Mouse (Mus musculus): ENCODE data around the gene Zfhx3. TPM values are rescaled to one million over a fixed set of nuclear protein-coding genes. Genes with fewer than 3 reads are reported as not detected.

Gene Zfhx3
- polyA plus RNA-seq, 1 experiment from 2014 or later, result 8.2 TPM

DNA sequence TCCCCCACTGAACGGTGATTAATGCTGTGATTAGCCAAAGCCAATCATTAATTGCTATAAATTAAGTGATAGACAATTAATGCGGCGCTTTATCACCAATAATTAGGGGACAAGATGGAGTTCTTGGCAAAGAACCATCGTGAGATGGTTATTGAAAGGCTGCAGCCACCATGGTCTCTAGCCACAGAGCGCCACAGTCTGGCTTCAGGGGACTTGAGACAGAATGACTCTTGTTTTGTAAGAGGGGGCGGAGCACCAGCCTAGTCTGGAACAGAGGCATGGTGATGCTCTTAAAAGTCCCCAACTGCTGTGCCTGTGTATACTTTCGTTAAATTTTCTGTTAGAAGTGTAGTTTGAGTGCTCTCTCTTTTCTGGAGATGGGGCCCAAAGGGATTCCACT lies 977.7 kb downstream of the Zfhx3 start:
- no peak overlapping the region for H3K4me3 ChIP-seq (ENCODE audit: low read depth, low read length)
- H3K36me3 ChIP-seq (ENCODE audit: insufficient read depth, low read length), result no peaks in the 10 kb centered on the region
- 77% methylated on average over 7 of the region's 7 CpGs for WGBS
- DNase-seq (ENCODE audit: low spot score) (peak; percentile 35), ATAC-seq (no peak)
- no peak overlapping the region for H3K27ac ChIP-seq (ENCODE audit: low read length)
- peaks cover 4% of the 10 kb centered on the region; the same call in 1 of the 2 replicates for H3K4me1 ChIP-seq (ENCODE audit: insufficient read depth, low read depth, low read length)
- H3K4me2 ChIP-seq (replicated peaks; ENCODE audit: low read depth, low read length), result no peak overlapping the region
- no peaks in the 10 kb centered on the region for H3K9me3 ChIP-seq (ENCODE audit: low read length)
- no peak for TF ChIP-seq CTCF (IDR thresholded peaks at IDR 0.05)
- no peak for TF ChIP-seq EP300 (IDR thresholded peaks at IDR 0.05)
- no peaks in the 10 kb centered on the region for H3K27me3 ChIP-seq (replicated peaks; ENCODE audit: insufficient read depth, low read length)
- H3K9ac ChIP-seq (replicated peaks; ENCODE audit: low read depth), result no peak overlapping the region

DNA sequence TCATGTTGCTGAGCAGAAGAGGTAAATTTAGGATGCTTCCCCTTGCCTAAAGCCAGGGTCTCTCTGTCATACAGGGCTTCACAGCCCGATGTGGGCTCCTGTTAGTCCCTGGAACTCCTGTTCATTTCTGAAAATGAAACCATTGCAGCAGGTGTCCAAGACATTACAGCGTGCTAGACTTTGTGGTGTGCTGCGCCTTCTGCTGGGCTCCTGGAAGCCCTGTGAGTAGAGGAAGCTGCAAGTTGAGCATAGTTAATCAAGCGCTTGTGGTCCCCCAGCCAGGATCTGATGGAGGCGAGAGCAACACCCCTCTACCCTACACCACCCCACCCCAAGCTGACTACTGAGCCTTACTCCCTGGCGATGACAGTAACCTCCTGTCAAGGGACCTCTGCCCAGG lies 980.7 kb downstream of the Zfhx3 start:
- WGBS, result 94% methylated on average over 6 of the region's 6 CpGs

DNA sequence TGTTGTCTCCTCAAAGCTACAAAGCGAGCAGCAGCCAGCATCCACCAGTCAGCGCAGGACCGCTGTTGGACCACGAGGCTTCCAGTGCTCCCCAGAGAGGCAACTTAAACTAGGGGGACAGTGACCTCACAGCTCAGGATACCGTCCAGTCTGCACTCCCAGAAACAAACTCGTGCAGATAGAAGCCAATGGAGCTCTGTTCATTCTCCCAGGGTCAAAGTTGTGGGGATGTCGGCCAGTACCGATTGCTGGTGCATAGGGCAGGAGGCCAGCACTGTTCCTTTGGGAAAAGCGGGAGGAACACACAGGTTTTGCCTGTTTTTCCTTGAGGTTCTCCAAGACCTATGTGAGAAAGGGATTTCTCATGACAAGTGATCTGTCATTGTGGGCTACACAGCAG lies 982.1 kb downstream of the Zfhx3 start:
- Histone ChIP-seq H3K4me1 (ENCODE audit: insufficient read depth, low read depth, low read length) (no peaks in the 10 kb centered on the region), H3K27me3 (replicated peaks; ENCODE audit: insufficient read depth, low read length) (no peaks in the 10 kb centered on the region), H3K36me3 (ENCODE audit: insufficient read depth, low read length) (no peaks in the 10 kb centered on the region), H3K4me2 (replicated peaks; ENCODE audit: low read depth, low read length) (no peak overlapping the region), H3K27ac (ENCODE audit: low read length) (no peak overlapping the region), H3K9me3 (ENCODE audit: low read length) (no peaks in the 10 kb centered on the region), H3K4me3 (ENCODE audit: low read depth, low read length) (no peak overlapping the region), H3K9ac (replicated peaks; ENCODE audit: low read depth) (no peak overlapping the region)
- WGBS, result 86% methylated on average over 9 of the region's 9 CpGs
- ATAC-seq (no peak), DNase-seq (ENCODE audit: low spot score) (no peak)
- TF ChIP-seq EP300 (IDR thresholded peaks at IDR 0.05) (no peak), CTCF (IDR thresholded peaks at IDR 0.05) (no peak)

More for the DNA sequence above, 980.7 kb downstream of the Zfhx3 start:
- Histone ChIP-seq H3K4me2 (replicated peaks; ENCODE audit: low read depth, low read length) (no peak overlapping the region), H3K9me3 (ENCODE audit: low read length) (no peaks in the 10 kb centered on the region), H3K36me3 (ENCODE audit: insufficient read depth, low read length) (no peaks in the 10 kb centered on the region), H3K4me1 (ENCODE audit: insufficient read depth, low read depth, low read length) (no peaks in the 10 kb centered on the region), H3K27me3 (replicated peaks; ENCODE audit: insufficient read depth, low read length) (no peaks in the 10 kb centered on the region), H3K27ac (ENCODE audit: low read length) (no peak overlapping the region), H3K9ac (replicated peaks; ENCODE audit: low read depth) (no peak overlapping the region), H3K4me3 (ENCODE audit: low read depth, low read length) (no peak overlapping the region)
- TF ChIP-seq EP300 (IDR thresholded peaks at IDR 0.05), result no peak
- ATAC-seq (no peak), DNase-seq (ENCODE audit: low spot score) (no peak)

- Histone ChIP-seq H3K27me3 (replicated peaks; ENCODE audit: insufficient read depth, low read length) (no peaks in the 10 kb centered on the region), H3K4me2 (replicated peaks; ENCODE audit: low read depth, low read length) (no peak overlapping the region), H3K4me3 (ENCODE audit: low read depth, low read length) (no peak overlapping the region), H3K9ac (replicated peaks; ENCODE audit: low read depth) (no peak overlapping the region), H3K36me3 (ENCODE audit: insufficient read depth, low read length) (no peaks in the 10 kb centered on the region), H3K9me3 (ENCODE audit: low read length) (no peaks in the 10 kb centered on the region), H3K27ac (ENCODE audit: low read length) (no peak overlapping the region), H3K4me1 (ENCODE audit: insufficient read depth, low read depth, low read length) (no peaks in the 10 kb centered on the region)
- no peak for TF ChIP-seq CTCF (IDR thresholded peaks at IDR 0.05)
- no peak for ATAC-seq
- no peak for DNase-seq (ENCODE audit: low spot score)
- WGBS, result 60% methylated on average over 11 of the region's 11 CpGs
Measured at GRCm38 (mm10) chr8:108926106-108926505, 983.7 kb downstream of the Zfhx3 start.

GRCm38 (mm10) chr8:108930635-108931034 lies 988.2 kb downstream of the Zfhx3 start:
- no peak overlapping the region for H3K9ac ChIP-seq (replicated peaks; ENCODE audit: low read depth)
- H3K27me3 ChIP-seq (replicated peaks; ENCODE audit: insufficient read depth, low read length), result no peaks in the 10 kb centered on the region
- 64% methylated on average over 5 of the region's 5 CpGs for WGBS
- no peak overlapping the region for H3K27ac ChIP-seq (ENCODE audit: low read length)
- no peaks in the 10 kb centered on the region for H3K9me3 ChIP-seq (ENCODE audit: low read length)
- no peak for ATAC-seq
- H3K36me3 ChIP-seq (ENCODE audit: insufficient read depth, low read length), result 0 out of 2 replicates have a peak, but pooled peaks cover 8% of the 10 kb centered on the region
- H3K4me2 ChIP-seq (replicated peaks; ENCODE audit: low read depth, low read length), result no peak overlapping the region
- H3K4me1 ChIP-seq (ENCODE audit: insufficient read depth, low read depth, low read length), result peaks cover 5% of the 10 kb centered on the region; the same call in 1 of the 2 replicates
- H3K4me3 ChIP-seq (ENCODE audit: low read depth, low read length), result no peak overlapping the region
- no peak for DNase-seq (ENCODE audit: low spot score)
- TF ChIP-seq EP300 (IDR thresholded peaks at IDR 0.05), result no peak
- TF ChIP-seq CTCF (IDR thresholded peaks at IDR 0.05), result peak; percentile 18; the same call in 1 of the 2 replicates

- Histone ChIP-seq H3K4me1 (ENCODE audit: insufficient read depth, low read depth, low read length) (peaks cover 5% of the 10 kb centered on the region; the same call in 1 of the 2 replicates), H3K4me3 (ENCODE audit: low read depth, low read length) (no peak overlapping the region), H3K27ac (ENCODE audit: low read length) (no peak overlapping the region), H3K4me2 (replicated peaks; ENCODE audit: low read depth, low read length) (no peak overlapping the region), H3K9ac (replicated peaks; ENCODE audit: low read depth) (no peak overlapping the region), H3K27me3 (replicated peaks; ENCODE audit: insufficient read depth, low read length) (no peaks in the 10 kb centered on the region), H3K9me3 (ENCODE audit: low read length) (no peaks in the 10 kb centered on the region), H3K36me3 (ENCODE audit: insufficient read depth, low read length) (0 out of 2 replicates have a peak, but pooled peaks cover 8% of the 10 kb centered on the region)
- DNase-seq (ENCODE audit: low spot score), result peak; percentile 60
- TF ChIP-seq EP300 (IDR thresholded peaks at IDR 0.05) (no peak), CTCF (IDR thresholded peaks at IDR 0.05) (no peak)
- 48% methylated on average over 13 of the region's 13 CpGs for WGBS
- peak; percentile 61 for ATAC-seq
Measured at GRCm38 (mm10) chr8:108931837-108932236, 989.4 kb downstream of the Zfhx3 start.

- Histone ChIP-seq H3K27me3 (replicated peaks; ENCODE audit: insufficient read depth, low read length) (no peaks in the 10 kb centered on the region), H3K27ac (ENCODE audit: low read length) (no peak overlapping the region), H3K4me2 (replicated peaks; ENCODE audit: low read depth, low read length) (no peak overlapping the region), H3K9ac (replicated peaks; ENCODE audit: low read depth) (no peak overlapping the region), H3K4me3 (ENCODE audit: low read depth, low read length) (no peak overlapping the region), H3K4me1 (ENCODE audit: insufficient read depth, low read depth, low read length) (peaks cover 5% of the 10 kb centered on the region; the same call in 1 of the 2 replicates), H3K9me3 (ENCODE audit: low read length) (no peaks in the 10 kb centered on the region), H3K36me3 (ENCODE audit: insufficient read depth, low read length) (0 out of 2 replicates have a peak, but pooled peaks cover 8% of the 10 kb centered on the region)
- no peak for DNase-seq (ENCODE audit: low spot score)
- TF ChIP-seq CTCF (IDR thresholded peaks at IDR 0.05), result no peak
- TF ChIP-seq EP300 (IDR thresholded peaks at IDR 0.05), result no peak
- 51% methylated on average over 9 of the region's 9 CpGs for WGBS
- ATAC-seq, result no peak
Measured at GRCm38 (mm10) chr8:108932729-108933128, 990.3 kb downstream of the Zfhx3 start.
